Mouse (Mus musculus): ENCODE measurements at regions not wholly inside any gene's neighbourhood (a gene's known extent, or its start where the extent isn't known, plus 50 kb on each side); places are given as distances from the start of the nearest gene placed in this dataset.

DNA sequence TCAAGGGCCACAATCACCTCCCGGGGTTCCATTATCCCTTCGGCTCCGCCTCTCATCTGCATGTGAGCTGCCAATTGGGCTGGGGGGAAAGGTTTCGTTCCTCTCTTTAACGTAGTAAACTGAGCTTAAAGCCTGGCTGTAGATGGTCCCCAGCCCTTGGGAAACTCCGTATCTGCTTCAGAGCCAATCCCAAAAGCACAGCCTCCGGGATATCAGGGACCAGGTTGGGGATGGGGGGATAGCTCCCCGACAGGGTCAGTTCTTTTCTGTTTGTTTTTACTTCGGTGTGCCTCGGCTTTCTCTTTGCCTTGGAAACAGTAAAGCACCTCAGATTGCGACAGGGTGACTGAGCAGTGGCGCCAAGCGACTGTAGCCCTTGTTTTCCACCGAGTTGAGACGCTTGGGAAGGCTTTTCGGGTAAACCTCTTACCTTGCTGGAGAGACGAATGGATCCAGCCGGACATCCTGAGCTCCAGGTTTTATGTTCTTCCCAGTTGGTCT lies 64.5 kb downstream of the Tfap2c start:
- Histone ChIP-seq H3K36me3 (no peaks in the 10 kb centered on the region), H3K27me3 (peaks cover 32% of the 10 kb centered on the region), H3K9me3 (no peaks in the 10 kb centered on the region), H3K9ac (replicated peaks) (peak overlapping the region; percentile 46; the same call in 1 of the 2 replicates), H3K27ac (no peak overlapping the region), H3K4me2 (replicated peaks) (peak overlapping the region; percentile 53), H3K4me1 (replicated peaks) (peaks cover 13% of the 10 kb centered on the region), H3K4me3 (replicated peaks) (peak overlapping the region; percentile 24)
- under 1% methylated on average over 18 of the region's 18 CpGs for WGBS
- no peak for ATAC-seq

DNA sequence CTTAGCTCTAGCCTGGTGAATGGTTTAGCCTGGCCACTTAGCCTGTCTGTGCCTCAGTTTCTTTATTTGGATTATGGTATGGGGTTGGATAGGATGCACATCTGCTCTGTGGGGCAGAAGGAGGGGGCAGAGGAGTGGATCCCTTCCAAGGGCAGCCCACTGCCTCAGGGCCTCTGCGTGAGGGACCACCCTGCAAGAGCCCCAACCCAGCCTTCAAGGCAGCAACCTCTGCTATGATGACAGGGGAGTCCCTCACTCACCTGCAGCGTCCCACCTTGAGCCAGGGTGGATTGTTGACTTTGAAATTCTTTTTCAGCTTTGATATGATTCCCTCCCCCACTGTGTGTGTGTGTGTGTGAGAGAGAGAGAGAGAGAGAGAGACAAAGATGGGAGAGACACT lies 65.8 kb downstream of the Tfap2c start:
- no peak overlapping the region for H3K4me2 ChIP-seq (replicated peaks)
- 32% methylated on average over 2 of the region's 2 CpGs for WGBS
- no peak overlapping the region for H3K27ac ChIP-seq
- H3K27me3 ChIP-seq: peaks cover 32% of the 10 kb centered on the region
- H3K36me3 ChIP-seq: no peaks in the 10 kb centered on the region
- H3K4me3 ChIP-seq (replicated peaks): no peak overlapping the region
- H3K9ac ChIP-seq (replicated peaks): no peak overlapping the region
- H3K4me1 ChIP-seq (replicated peaks): peaks cover 13% of the 10 kb centered on the region
- no peaks in the 10 kb centered on the region for H3K9me3 ChIP-seq
- no peak for ATAC-seq

DNA sequence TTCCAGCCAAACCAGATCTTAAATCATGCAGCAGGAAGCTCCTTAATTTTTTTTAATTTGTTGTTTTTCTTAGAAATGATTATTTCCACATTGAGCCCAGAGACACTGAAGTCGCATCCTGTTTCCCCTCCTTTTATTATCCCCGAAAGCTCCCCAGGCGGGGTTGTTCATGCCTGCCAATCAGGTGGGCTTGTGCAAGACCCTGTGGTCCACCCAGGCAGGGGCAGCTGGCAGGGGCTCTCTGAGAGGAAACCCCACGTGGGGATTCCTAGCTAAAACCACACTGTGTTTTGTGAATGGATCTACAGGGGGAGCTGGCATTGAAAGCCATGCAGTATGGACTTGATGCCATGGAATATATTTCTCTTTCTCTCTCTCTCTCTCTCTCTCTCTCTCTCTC lies 66.2 kb downstream of the Tfap2c start:
- ATAC-seq: no peak
- Histone ChIP-seq H3K36me3 (no peaks in the 10 kb centered on the region), H3K27me3 (peaks cover 32% of the 10 kb centered on the region), H3K4me3 (replicated peaks) (no peak overlapping the region), H3K27ac (no peak overlapping the region), H3K9me3 (no peaks in the 10 kb centered on the region), H3K4me1 (replicated peaks) (peaks cover 13% of the 10 kb centered on the region), H3K9ac (replicated peaks) (no peak overlapping the region), H3K4me2 (replicated peaks) (no peak overlapping the region)
- 27% methylated on average over 4 of the region's 4 CpGs for WGBS

DNA sequence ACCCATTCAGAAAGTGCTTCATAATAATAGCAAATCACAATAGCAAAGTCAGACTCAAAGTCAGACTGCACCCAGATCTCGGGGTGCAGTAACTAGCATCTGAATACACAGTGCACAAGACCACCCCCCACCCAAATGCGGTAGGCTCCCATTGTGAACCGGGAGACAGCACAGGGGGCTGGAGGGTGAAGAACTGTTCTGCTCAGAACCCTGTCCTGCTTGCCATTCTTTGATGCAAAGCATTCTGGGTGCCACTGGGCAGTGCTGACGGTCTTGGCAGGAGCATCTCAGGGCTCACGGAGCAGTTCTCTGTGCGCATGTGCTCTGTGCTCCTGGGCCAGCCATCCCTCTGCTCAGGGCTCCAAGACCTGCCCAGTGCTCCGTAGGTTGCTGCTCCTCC lies 69.8 kb downstream of the Tfap2c start:
- ATAC-seq: no peak
- Histone ChIP-seq H3K9ac (replicated peaks) (no peak overlapping the region), H3K27me3 (peaks cover 22% of the 10 kb centered on the region), H3K9me3 (no peaks in the 10 kb centered on the region), H3K4me2 (replicated peaks) (no peak overlapping the region), H3K36me3 (no peaks in the 10 kb centered on the region), H3K27ac (no peak overlapping the region), H3K4me3 (replicated peaks) (no peak overlapping the region), H3K4me1 (replicated peaks) (peaks cover 11% of the 10 kb centered on the region)
- WGBS: 78% methylated on average over 7 of the region's 7 CpGs

- Histone ChIP-seq H3K4me1 (replicated peaks) (peaks cover 10% of the 10 kb centered on the region), H3K4me2 (replicated peaks) (no peak overlapping the region), H3K27ac (0 out of 2 replicates have a peak overlapping the region, but pooled peaks have one; percentile 25), H3K9me3 (no peaks in the 10 kb centered on the region), H3K4me3 (replicated peaks) (no peak overlapping the region), H3K9ac (replicated peaks) (no peak overlapping the region), H3K36me3 (no peaks in the 10 kb centered on the region), H3K27me3 (peaks cover 14% of the 10 kb centered on the region)
- ATAC-seq: no peak
- 72% methylated on average over 5 of the region's 5 CpGs for WGBS
These were observed 70.6 kb downstream of the Tfap2c start for GRCm38 (mm10) chr2:172620001-172620400.

DNA sequence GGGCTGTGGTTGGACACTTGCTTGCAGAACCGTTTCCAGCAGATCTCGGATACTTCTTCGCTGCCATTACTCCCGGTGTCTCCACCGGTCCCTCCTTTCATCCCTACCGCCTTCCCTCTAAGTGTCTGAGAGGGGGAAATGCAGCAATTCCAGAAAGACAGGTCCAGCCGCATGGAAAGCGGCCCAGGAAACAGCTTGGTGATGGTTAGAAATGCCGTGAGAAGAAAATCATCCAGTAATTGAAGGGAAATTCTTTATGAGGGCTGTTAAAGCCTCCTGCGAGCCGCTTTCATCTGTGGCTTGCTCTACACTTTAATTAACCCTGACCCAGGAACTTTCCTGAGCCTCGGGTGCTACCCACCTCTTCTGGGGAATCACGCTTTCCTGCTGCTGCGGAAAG lies 74.3 kb downstream of the Tfap2c start:
- no peaks in the 10 kb centered on the region for H3K9me3 ChIP-seq
- H3K36me3 ChIP-seq: no peaks in the 10 kb centered on the region
- no peak overlapping the region for H3K4me3 ChIP-seq (replicated peaks)
- no peak overlapping the region for H3K27ac ChIP-seq
- no peak overlapping the region for H3K9ac ChIP-seq (replicated peaks)
- peaks cover 7% of the 10 kb centered on the region for H3K4me1 ChIP-seq (replicated peaks)
- WGBS: 12% methylated on average over 14 of the region's 14 CpGs
- ATAC-seq: no peak
- peaks cover 9% of the 10 kb centered on the region for H3K27me3 ChIP-seq
- 0 out of 2 replicates have a peak overlapping the region, but pooled peaks have one; percentile 11 for H3K4me2 ChIP-seq (replicated peaks)

DNA sequence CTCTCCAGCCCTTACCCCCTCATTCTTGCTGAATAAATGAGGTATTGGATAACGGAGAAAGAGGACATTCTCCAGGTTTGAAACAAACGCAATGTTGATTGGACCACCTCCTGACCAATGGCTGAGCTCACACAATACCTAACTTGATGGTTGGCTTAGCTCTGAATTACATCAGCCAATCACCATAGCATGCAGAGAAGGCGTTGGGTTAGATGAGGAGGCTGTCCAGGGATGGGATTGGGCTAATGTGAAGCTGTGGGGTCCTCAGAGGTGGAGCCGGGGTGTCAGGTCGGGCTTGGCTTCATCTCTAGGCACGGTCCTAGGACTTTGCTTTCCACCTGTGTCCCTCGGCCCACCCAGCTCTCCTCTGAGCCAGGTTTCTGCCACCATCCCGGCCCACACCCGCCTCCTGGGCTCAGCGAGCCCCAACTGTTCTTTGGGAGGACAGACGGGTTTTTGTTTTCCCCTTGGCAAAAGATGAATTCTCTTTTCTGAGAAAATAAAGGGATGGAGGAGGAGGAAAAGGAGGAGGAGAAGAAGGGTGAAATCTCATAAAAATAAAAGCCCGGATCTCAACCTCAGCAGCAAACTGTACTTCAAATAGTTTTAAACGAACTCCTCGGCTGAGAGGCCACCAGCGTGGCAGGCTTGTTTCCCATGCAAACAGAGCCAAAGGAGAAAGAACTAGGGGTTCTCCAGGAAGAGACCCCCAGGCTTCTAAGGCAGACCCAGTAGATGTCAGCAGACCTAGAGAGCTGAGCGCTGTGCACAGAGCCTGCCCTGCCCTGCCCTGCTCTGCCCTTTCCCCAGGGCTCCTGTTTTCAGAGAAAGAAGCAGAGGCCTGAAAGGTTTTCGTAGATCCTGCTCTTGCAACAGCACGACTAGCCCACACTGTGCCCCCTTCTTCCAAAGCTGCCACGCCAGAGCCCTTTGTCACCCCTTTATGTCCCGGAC lies 78.2 kb downstream of the Tfap2c start:
- Histone ChIP-seq H3K9me3 (no peaks in the 10 kb centered on the region), H3K4me3 (replicated peaks) (no peak overlapping the region), H3K4me1 (replicated peaks) (peaks cover 7% of the 10 kb centered on the region), H3K27ac (no peak overlapping the region), H3K4me2 (replicated peaks) (no peak overlapping the region), H3K27me3 (peaks cover 9% of the 10 kb centered on the region), H3K9ac (replicated peaks) (no peak overlapping the region), H3K36me3 (no peaks in the 10 kb centered on the region)
- 67% methylated on average over 20 of the region's 20 CpGs for WGBS
- ATAC-seq: no peak

DNA sequence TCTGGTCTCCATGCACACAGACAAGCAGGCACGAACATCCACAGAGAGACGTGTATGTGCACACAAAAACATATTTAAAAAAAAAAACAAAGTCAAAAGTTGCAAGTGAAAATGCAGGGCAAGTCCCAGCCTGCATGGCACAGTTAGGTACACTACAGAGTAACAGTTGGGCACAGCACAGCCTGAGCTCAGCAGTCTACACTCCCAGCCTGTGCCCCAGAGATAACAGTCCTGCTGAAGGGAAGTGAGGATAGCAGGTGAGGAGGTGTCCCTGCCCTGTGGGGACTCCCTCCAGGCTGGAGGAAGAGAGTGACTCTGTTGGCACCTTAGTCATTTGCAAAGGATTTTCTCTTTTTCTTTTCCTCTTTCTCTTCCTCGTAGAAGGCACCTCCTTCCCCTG lies 80.9 kb downstream of the Tfap2c start:
- no peak for ATAC-seq
- Histone ChIP-seq H3K4me2 (replicated peaks) (no peak overlapping the region), H3K9ac (replicated peaks) (no peak overlapping the region), H3K27ac (no peak overlapping the region), H3K4me1 (replicated peaks) (no peaks in the 10 kb centered on the region), H3K4me3 (replicated peaks) (no peak overlapping the region), H3K36me3 (no peaks in the 10 kb centered on the region), H3K9me3 (no peaks in the 10 kb centered on the region), H3K27me3 (no peaks in the 10 kb centered on the region)
- WGBS: 70% methylated on average over 3 of the region's 3 CpGs

DNA sequence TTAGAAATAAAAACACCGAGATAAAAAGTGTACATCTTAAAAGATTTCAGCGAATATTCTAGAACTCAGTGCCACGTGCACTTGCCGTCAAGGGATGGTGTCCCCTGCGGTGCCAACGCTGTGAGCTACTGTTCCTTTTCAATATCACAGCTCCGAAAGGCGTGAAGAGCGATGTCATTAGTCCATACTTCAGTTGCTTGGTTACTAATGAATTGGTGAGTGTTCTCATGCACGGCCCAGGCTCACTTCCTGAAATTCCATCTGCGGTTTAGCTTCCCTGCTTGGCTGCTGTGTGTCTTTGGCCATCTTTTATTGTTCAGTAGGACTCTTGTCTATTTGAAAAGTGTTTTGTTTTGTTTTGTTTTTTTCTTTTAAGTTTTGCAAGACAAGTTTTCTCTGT lies 93.2 kb downstream of the Tfap2c start:
- 55% methylated on average over 11 of the region's 11 CpGs for WGBS
- ATAC-seq: no peak
- Histone ChIP-seq H3K4me3 (replicated peaks) (no peak overlapping the region), H3K9ac (replicated peaks) (no peak overlapping the region), H3K9me3 (peaks cover 3% of the 10 kb centered on the region; the same call in 1 of the 2 replicates), H3K36me3 (no peaks in the 10 kb centered on the region), H3K27ac (no peak overlapping the region), H3K27me3 (0 out of 2 replicates have a peak, but pooled peaks cover 8% of the 10 kb centered on the region), H3K4me2 (replicated peaks) (no peak overlapping the region), H3K4me1 (replicated peaks) (no peaks in the 10 kb centered on the region)

- H3K4me2 ChIP-seq (replicated peaks): no peak overlapping the region
- 31% methylated on average over 12 of the region's 12 CpGs for WGBS
These were observed 94.5 kb downstream of the Tfap2c start for GRCm38 (mm10) chr2:172643860-172644259.

DNA sequence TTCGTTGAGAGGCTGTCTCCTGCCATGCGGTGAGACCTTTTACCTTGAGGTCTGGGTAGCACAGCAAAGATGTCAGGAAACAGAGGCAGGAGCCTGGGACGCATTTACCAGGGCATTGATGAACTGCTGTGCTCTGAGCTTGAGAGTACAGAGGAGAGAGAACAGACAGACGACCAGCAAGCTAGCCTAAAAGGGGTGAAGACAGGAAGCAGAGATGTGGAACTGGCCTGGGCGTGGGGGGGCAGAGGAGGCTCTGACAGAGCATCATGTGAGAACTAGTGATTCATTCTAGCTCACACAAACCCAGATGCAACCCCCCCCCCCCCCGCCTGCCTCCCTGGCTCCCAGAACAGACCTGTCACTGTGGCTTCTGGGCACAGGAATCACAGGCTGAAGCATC lies 95.1 kb downstream of the Tfap2c start:
- H3K4me3 ChIP-seq (replicated peaks): no peak overlapping the region
- no peaks in the 10 kb centered on the region for H3K36me3 ChIP-seq
- peaks cover 3% of the 10 kb centered on the region; the same call in 1 of the 2 replicates for H3K9me3 ChIP-seq
- no peak for ATAC-seq
- no peak overlapping the region for H3K9ac ChIP-seq (replicated peaks)
- no peak overlapping the region for H3K27ac ChIP-seq
- no peak overlapping the region for H3K4me2 ChIP-seq (replicated peaks)
- no peaks in the 10 kb centered on the region for H3K4me1 ChIP-seq (replicated peaks)
- WGBS: 53% methylated on average over 5 of the region's 6 CpGs
- 0 out of 2 replicates have a peak, but pooled peaks cover 8% of the 10 kb centered on the region for H3K27me3 ChIP-seq

More at GRCm38 (mm10) chr2:172643860-172644259, 94.5 kb downstream of the Tfap2c start:
- Histone ChIP-seq H3K4me3 (replicated peaks) (no peak overlapping the region), H3K27ac (no peak overlapping the region), H3K27me3 (0 out of 2 replicates have a peak, but pooled peaks cover 8% of the 10 kb centered on the region), H3K9ac (replicated peaks) (no peak overlapping the region), H3K4me1 (replicated peaks) (no peaks in the 10 kb centered on the region), H3K9me3 (peaks cover 3% of the 10 kb centered on the region; the same call in 1 of the 2 replicates), H3K36me3 (no peaks in the 10 kb centered on the region)
- no peak for ATAC-seq

DNA sequence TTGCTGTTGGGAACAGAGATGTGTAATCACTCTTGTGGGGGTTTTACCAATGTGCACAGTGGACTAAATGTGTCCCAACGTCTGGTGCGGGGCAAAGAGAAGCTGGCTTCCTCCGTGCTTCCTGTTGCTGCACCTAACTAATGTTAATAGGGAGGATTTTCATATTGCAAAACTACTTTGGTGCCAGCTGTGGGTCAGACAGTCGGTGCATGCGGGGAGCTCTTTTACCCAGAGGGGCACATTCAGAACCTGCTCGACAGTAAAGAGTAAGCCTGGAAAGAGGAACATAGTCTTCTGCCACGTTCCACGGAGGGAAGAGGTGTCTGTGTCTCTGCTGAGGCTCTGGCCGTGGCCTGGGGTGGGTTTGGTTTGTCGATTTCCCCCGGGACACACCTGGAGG lies 98.7 kb downstream of the Tfap2c start:
- Histone ChIP-seq H3K9me3 (no peaks in the 10 kb centered on the region), H3K27ac (no peak overlapping the region), H3K4me3 (replicated peaks) (no peak overlapping the region), H3K9ac (replicated peaks) (no peak overlapping the region), H3K4me2 (replicated peaks) (no peak overlapping the region), H3K27me3 (0 out of 2 replicates have a peak, but pooled peaks cover 8% of the 10 kb centered on the region), H3K36me3 (no peaks in the 10 kb centered on the region), H3K4me1 (replicated peaks) (no peaks in the 10 kb centered on the region)
- no peak for ATAC-seq
- WGBS: 77% methylated on average over 11 of the region's 11 CpGs

Measured in midbrain, embryonic 13.5 days (tissue).